Mouse (Mus musculus) layer of hippocampus, postnatal 36 days (tissue): ENCODE results near the gene Cyb5r4. TPM values are rescaled to one million over a fixed set of nuclear protein-coding genes. Genes with fewer than 3 reads are reported as not detected.

Experiments
- total RNA-seq, 2 experiments: library from RNA; stranded (reverse); gene quantifications; 2 replicates each; pipeline ENCODE4 v1.2.3; 2021

The Cyb5r4 gene
- total RNA-seq, 2 experiments from 2014 or later: 39.2 to 45.6 TPM

Other genes with a start within 250 kb of the Cyb5r4 start
- gene Snap91, start 141.4 kb upstream of the Cyb5r4 start, total RNA-seq: 100 to 1,000 TPM; 390 to 392 TPM
- gene Ripply2, start 6.5 kb upstream of the Cyb5r4 start, total RNA-seq: 10 to 100 TPM; 10.0 to 13.6 TPM
- gene Mrap2, start 122.3 kb downstream of the Cyb5r4 start, total RNA-seq: 1 to 10 TPM; 2.5 to 4.2 TPM
- gene Cep162, start 233.5 kb downstream of the Cyb5r4 start, total RNA-seq: 10 to 100 TPM; 11.8 to 12.1 TPM